Mouse (Mus musculus) regulatory T cell (primary cell): ENCODE data around the gene Tgfa.

Source experiments
- in situ Hi-C: fragments of 300-600 bp; cut with MboI, MseI; formaldehyde crosslinking; loops from one replicate; pipeline ENCODE4 v1.15.1; 2025; ENCODE audit warnings: high pct_unique_total_duplicates

Tgfa gene

GRCm38 (mm10) chr6:86194941-86195932 is at the start of gene Tgfa:
Gene Tgfa, plus strand, starts transcription at chr6:86195223.
- in situ Hi-C loops = no loop called here

- in situ Hi-C loops = no loop called here
Measured at GRCm38 (mm10) chr6:86148518-86148917, 46.5 kb upstream of the Tgfa start.

GRCm38 (mm10) chr6:86149001-86149400 is 46.0 kb upstream of the Tgfa start:
- in situ Hi-C loops = no loop called here

- in situ Hi-C loops = no loop called here
Measured at GRCm38 (mm10) chr6:86152676-86153075, 42.3 kb upstream of the Tgfa start.

GRCm38 (mm10) chr6:86153436-86153990 is 41.5 kb upstream of the Tgfa start:
- in situ Hi-C loops = no loop called here

GRCm38 (mm10) chr6:86154006-86154405 is 41.0 kb upstream of the Tgfa start:
- in situ Hi-C loops = no loop called here

- in situ Hi-C loops = no loop called here
Measured at GRCm38 (mm10) chr6:86154481-86154880, 40.5 kb upstream of the Tgfa start.

- in situ Hi-C loops = no loop called here
Measured at GRCm38 (mm10) chr6:86157253-86158234, 37.5 kb upstream of the Tgfa start.

GRCm38 (mm10) chr6:86160878-86161277 is 34.1 kb upstream of the Tgfa start:
- in situ Hi-C loops = no loop called here

GRCm38 (mm10) chr6:86161586-86161985 is 33.4 kb upstream of the Tgfa start:
- in situ Hi-C loops = no loop called here

GRCm38 (mm10) chr6:86164028-86164427 is 31.0 kb upstream of the Tgfa start:
- in situ Hi-C loops = no loop called here

GRCm38 (mm10) chr6:86166426-86166825 is 28.6 kb upstream of the Tgfa start:
- in situ Hi-C loops = no loop called here

- in situ Hi-C loops = no loop called here
Measured at GRCm38 (mm10) chr6:86167851-86168250, 27.2 kb upstream of the Tgfa start.

GRCm38 (mm10) chr6:86169166-86169565 is 25.9 kb upstream of the Tgfa start:
- in situ Hi-C loops = no loop called here

- in situ Hi-C loops = no loop called here
Measured at GRCm38 (mm10) chr6:86176236-86176635, 18.8 kb upstream of the Tgfa start.

- in situ Hi-C loops = no loop called here
Measured at GRCm38 (mm10) chr6:86176721-86177120, 18.3 kb upstream of the Tgfa start.

GRCm38 (mm10) chr6:86177331-86177982 is 17.6 kb upstream of the Tgfa start:
- in situ Hi-C loops = no loop called here

GRCm38 (mm10) chr6:86180617-86181016 is 14.4 kb upstream of the Tgfa start:
- in situ Hi-C loops = no loop called here

GRCm38 (mm10) chr6:86182016-86182415 is 13.0 kb upstream of the Tgfa start:
- in situ Hi-C loops = no loop called here

GRCm38 (mm10) chr6:86182626-86183025 is 12.4 kb upstream of the Tgfa start:
- in situ Hi-C loops = no loop called here
